8 mouse cellular contexts compared by ENCODE assay signal in genomic region chr3:38220934-38221833, GRCm38 (mm10).
A peak's percentile ranks its signal among the peaks of the same experiment; 100 is the strongest.
DNase-seq lines count a peak whose midpoint lies in the region; ATAC-seq and TF ChIP-seq lines count a peak whose summit lies in the region.

No protein-coding gene starts in this region.

- TF ChIP-seq POLR2A in brain, embryonic 14.5 days (IDR thresholded peaks at IDR 0.05; ENCODE audit: borderline replicate concordance, extremely low read depth, insufficient read depth, insufficient read length, poor library complexity, severe bottlenecking): no peak

- H3K4me3 ChIP-seq in forebrain, postnatal 0 days (ENCODE audit: low read depth, low read length): no peak overlapping the region
- no peak overlapping the region for H3K4me3 ChIP-seq in stomach, embryonic 15.5 days (replicated peaks)

- no peaks in the 10 kb centered on the region for H3K36me3 ChIP-seq in forebrain, postnatal 0 days (ENCODE audit: insufficient read depth)
- no peaks in the 10 kb centered on the region for H3K36me3 ChIP-seq in stomach, embryonic 15.5 days

- peak; percentile 53; the same call in 1 of the 2 replicates for ATAC-seq in forebrain, postnatal 0 days
- ATAC-seq in stomach, embryonic 15.5 days (ENCODE audit: insufficient read depth, low FRiP score, low read depth): peak; percentile 50; the same call in 1 of the 2 replicates

- 57% methylated on average over 11 of the region's 11 CpGs for WGBS in forebrain, postnatal 0 days
- 31% methylated on average over 11 of the region's 11 CpGs for WGBS in stomach, embryonic 15.5 days

- no peak overlapping the region for H3K27ac ChIP-seq in forebrain, postnatal 0 days (ENCODE audit: low read depth, low read length)
- peak overlapping the region; percentile 32; the same call in 1 of the 2 replicates for H3K27ac ChIP-seq in stomach, embryonic 15.5 days

- no peaks in the 10 kb centered on the region for H3K27me3 ChIP-seq in forebrain, postnatal 0 days (ENCODE audit: insufficient read depth, low read length)
- H3K27me3 ChIP-seq in stomach, embryonic 15.5 days (replicated peaks): no peaks in the 10 kb centered on the region

- no peak overlapping the region for H3K9ac ChIP-seq in forebrain, postnatal 0 days
- H3K9ac ChIP-seq in stomach, embryonic 15.5 days: no peak overlapping the region

- H3K4me1 ChIP-seq in forebrain, postnatal 0 days (ENCODE audit: insufficient read depth): no peaks in the 10 kb centered on the region
- no peaks in the 10 kb centered on the region for H3K4me1 ChIP-seq in stomach, embryonic 15.5 days

- peak; percentile 67 for DNase-seq in gastrocnemius, adult 18-20 months (ENCODE audit: low spot score)
- no peak for DNase-seq in gastrocnemius, adult 8-10 months (ENCODE audit: low spot score in 2 of 2)
- peak; percentile 58 for DNase-seq in B cell, adult 2 months
- DNase-seq in brain, embryonic 14.5 days (ENCODE audit: low read depth): peak; percentile 79
- peak; percentile 83 for DNase-seq in forebrain, postnatal 0 days
- peak; percentile 72 for DNase-seq in kidney, adult 9 months
- peak; percentile 68 for DNase-seq in lung, postnatal 25 days (ENCODE audit: low spot score)

- no peaks in the 10 kb centered on the region for H3K9me3 ChIP-seq in forebrain, postnatal 0 days (ENCODE audit: low read length)
- no peaks in the 10 kb centered on the region for H3K9me3 ChIP-seq in stomach, embryonic 15.5 days

- H3K4me2 ChIP-seq in forebrain, postnatal 0 days (ENCODE audit: low read depth): no peak overlapping the region
- H3K4me2 ChIP-seq in stomach, embryonic 15.5 days: 0 out of 2 replicates have a peak overlapping the region, but pooled peaks have one; percentile 16

- TF ChIP-seq CTCF in brain, embryonic 14.5 days (IDR thresholded peaks at IDR 0.05; ENCODE audit: borderline replicate concordance, extremely low read depth, insufficient read depth, insufficient read length): peak; percentile 70; the same call in 1 of the 2 replicates
- TF ChIP-seq CTCF in forebrain, postnatal 0 days (IDR thresholded peaks at IDR 0.05; ENCODE audit: low read depth): peak; percentile 87

Comparison
In these comparisons a context has a peak if more than half of its experiments do, and no peak if none do; other contexts are left out.
1. DNase-seq: peak in gastrocnemius, adult 18-20 months (single experiment), B cell, adult 2 months (2 of 2), brain, embryonic 14.5 days (single experiment), forebrain, postnatal 0 days (single experiment), kidney, adult 9 months (single experiment) and lung, postnatal 25 days (single experiment); none in gastrocnemius, adult 8-10 months (0 of 2).